Mouse (Mus musculus) spleen, adult 2 months (tissue): Measurements from ENCODE around the gene Tmem144.

Experiments
- CTCF ChIP-seq: fragments of 200-500 bp; IDR thresholded peaks from 2 replicates; pipeline ENCODE4 v1.5.1; 2011; ENCODE audit warnings: mild to moderate bottlenecking, inconsistent platforms; ENCODE audit not compliant: insufficient read depth, insufficient read length, insufficient replicate concordance; ENCODE audit errors: extremely low read depth
- POLR2A ChIP-seq: fragments of 200-500 bp; IDR thresholded peaks from 2 replicates; pipeline ENCODE4 v1.6.1; 2011; ENCODE audit warnings: low read depth, low read length, inconsistent platforms

GRCm38 (mm10) chr3:79818202-79818995 lies 34.2 kb downstream of the Tmem144 start:
- TF ChIP-seq POLR2A (no peak), CTCF (no peak)
